Mouse (Mus musculus) hindbrain, embryonic 13.5 days (tissue): ENCODE data around the gene Col1a1. TPM values are rescaled to one million over a fixed set of nuclear protein-coding genes. Genes with fewer than 3 reads are reported as not detected.
"Not testable (repeated sequence)": the region's sequence is repeated elsewhere in the genome, so short reads cannot be mapped to it uniquely, and the experiment has no call there.

Experiments used
- ATAC-seq: fragments of 200-750 bp; cut with Nextera tagmentation; 2 replicates; pipeline ENCODE4 v1.8.0; 2017; ENCODE audit warnings: moderate TSS enrichment; ENCODE audit not compliant: low FRiP score
- H3K27ac ChIP-seq: fragments of 300-500 bp; sonication (generic); 2 replicates; pipeline ENCODE4 v1.5.1; 2015; ENCODE audit warnings: inconsistent platforms, mild to moderate bottlenecking, moderate library complexity
- H3K27me3 ChIP-seq: fragments of 300-500 bp; sonication (generic); 2 replicates; pipeline ENCODE4 v1.6.1; 2015; ENCODE audit warnings: mild to moderate bottlenecking, inconsistent platforms
- H3K36me3 ChIP-seq: fragments of 300-500 bp; sonication (generic); 2 replicates; pipeline ENCODE4 v1.6.1; 2015; ENCODE audit warnings: mild to moderate bottlenecking, inconsistent platforms
- H3K4me1 ChIP-seq: fragments of 300-500 bp; sonication (generic); replicated peaks from 2 replicates; pipeline ENCODE4 v1.6.1; 2015; ENCODE audit warnings: inconsistent platforms
- H3K4me2 ChIP-seq: fragments of 300-500 bp; sonication (generic); 2 replicates; pipeline ENCODE4 v1.6.1; 2015; ENCODE audit warnings: inconsistent platforms, mild to moderate bottlenecking, moderate library complexity
- H3K4me3 ChIP-seq: fragments of 300-500 bp; sonication (generic); 2 replicates; pipeline ENCODE4 v1.5.1; 2015; ENCODE audit warnings: mild to moderate bottlenecking, inconsistent platforms
- H3K9ac ChIP-seq: fragments of 300-500 bp; sonication (generic); 2 replicates; pipeline ENCODE4 v1.6.1; 2015; ENCODE audit warnings: mild to moderate bottlenecking, inconsistent platforms
- H3K9me3 ChIP-seq: fragments of 300-500 bp; sonication (generic); 2 replicates; pipeline ENCODE4 v1.6.1; 2016; ENCODE audit warnings: inconsistent platforms
- WGBS: fragments of 180-500 bp; shearing (Covaris S2); methylation state at CpG from one replicate; pipeline ENCODE4 v1.1.7; 2015; 5-methylcytosine and 5-hydroxymethylcytosine counted together
- polyA plus RNA-seq: library from polyadenylated mRNA; unstranded; fragments of >200 nt; fragmentation: Nextera tagmentation; extraction: Ambion mirVana; gene quantifications from 2 replicates; pipeline ENCODE4 v1.2.1, GENCODE M21; 2015

The Col1a1 gene
- polyA plus RNA-seq, 1 experiment from 2014 or later, result 128 TPM

DNA sequence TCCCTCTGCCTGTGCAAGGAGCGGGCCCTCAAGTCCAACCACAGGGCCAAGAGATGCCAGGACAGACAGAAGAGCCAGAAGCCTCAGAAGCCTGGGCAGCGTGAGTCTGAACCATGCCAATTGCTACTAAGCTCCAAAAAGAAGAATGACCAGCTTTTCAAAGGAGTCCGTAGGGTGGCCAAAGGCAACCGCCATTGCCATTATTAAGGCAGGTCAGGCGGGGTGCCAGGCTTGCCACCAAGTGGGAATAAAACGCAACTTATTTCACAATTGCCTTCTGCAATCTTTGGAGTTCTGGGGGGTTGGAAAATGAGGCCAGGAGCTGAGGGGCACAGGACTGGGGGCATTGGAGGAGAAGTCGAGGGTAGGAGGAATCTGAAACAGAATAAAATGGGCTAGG, 32.2 kb downstream of the Col1a1 start:
- H3K9ac ChIP-seq, result no peak overlapping the region
- peaks cover 10% of the 10 kb centered on the region; the same call in 1 of the 2 replicates for H3K4me1 ChIP-seq
- no peaks in the 10 kb centered on the region for H3K36me3 ChIP-seq
- no peaks in the 10 kb centered on the region for H3K9me3 ChIP-seq
- WGBS, result 79% methylated on average over 7 of the region's 7 CpGs
- no peak for ATAC-seq
- no peak overlapping the region for H3K27ac ChIP-seq
- no peak overlapping the region for H3K4me2 ChIP-seq
- no peak overlapping the region for H3K4me3 ChIP-seq
- no peaks in the 10 kb centered on the region for H3K27me3 ChIP-seq

- not testable (repeated sequence) for H3K27me3 ChIP-seq, H3K27ac ChIP-seq, H3K36me3 ChIP-seq, H3K9me3 ChIP-seq, H3K9ac ChIP-seq, ATAC-seq, H3K4me2 ChIP-seq, H3K4me3 ChIP-seq
- 96% methylated on average over 4 of the region's 4 CpGs for WGBS
- peaks cover 12% of the 10 kb centered on the region; the same call in 1 of the 2 replicates for H3K4me1 ChIP-seq
Measured at GRCm38 (mm10) chr11:94969709-94970108, 33.7 kb downstream of the Col1a1 start.

DNA sequence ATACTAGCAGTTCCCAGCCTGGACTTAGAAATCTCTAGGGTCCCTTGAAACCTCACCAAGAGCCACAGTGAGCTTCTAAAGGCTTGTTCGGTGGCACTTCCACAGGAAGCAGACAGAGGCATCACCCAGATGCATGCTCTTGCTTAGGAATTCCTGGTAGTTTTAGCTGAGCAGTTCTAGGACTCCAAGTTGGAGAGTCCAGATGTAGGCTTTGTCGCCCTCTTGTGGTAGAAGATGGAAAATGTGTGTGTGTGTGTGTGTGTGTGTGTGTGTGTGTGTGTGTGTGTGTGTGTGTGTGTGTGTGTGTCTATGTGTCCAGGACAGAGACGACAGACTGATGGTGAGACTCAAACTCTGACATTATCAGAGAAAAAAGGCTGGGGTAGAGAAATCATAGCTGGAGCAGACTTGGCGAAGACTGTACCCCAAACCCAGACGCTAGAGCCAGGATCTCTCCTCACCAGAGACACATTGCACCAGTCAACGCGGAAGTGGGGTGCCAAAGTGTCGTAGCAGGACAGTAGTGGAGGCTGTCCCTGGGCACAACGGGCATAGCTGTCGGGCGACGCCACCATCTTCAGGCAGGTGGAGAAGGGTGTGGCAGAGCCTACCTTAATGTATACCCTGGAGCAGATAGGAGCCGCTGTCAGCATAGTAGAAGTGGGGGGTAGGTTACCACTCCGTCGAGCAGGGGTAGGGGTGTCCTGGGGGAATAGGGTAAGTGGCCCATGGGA, 34.4 kb downstream of the Col1a1 start:
- peak; percentile 34; the same call in 1 of the 2 replicates for ATAC-seq
- no peak overlapping the region for H3K4me3 ChIP-seq
- H3K27ac ChIP-seq, result no peak overlapping the region
- no peaks in the 10 kb centered on the region for H3K27me3 ChIP-seq
- 65% methylated on average over 15 of the region's 15 CpGs for WGBS
- H3K9me3 ChIP-seq, result no peaks in the 10 kb centered on the region
- peaks cover 15% of the 10 kb centered on the region; the same call in 1 of the 2 replicates for H3K4me1 ChIP-seq
- no peak overlapping the region for H3K9ac ChIP-seq
- no peak overlapping the region for H3K4me2 ChIP-seq
- H3K36me3 ChIP-seq, result no peaks in the 10 kb centered on the region

GRCm38 (mm10) chr11:94971895-94972615, 36.0 kb downstream of the Col1a1 start:
- Histone ChIP-seq H3K4me3 (no peak overlapping the region), H3K36me3 (no peaks in the 10 kb centered on the region), H3K27ac (no peak overlapping the region), H3K27me3 (no peaks in the 10 kb centered on the region), H3K9ac (no peak overlapping the region), H3K4me1 (peaks cover 15% of the 10 kb centered on the region; the same call in 1 of the 2 replicates), H3K4me2 (no peak overlapping the region), H3K9me3 (no peaks in the 10 kb centered on the region)
- no peak for ATAC-seq
- 62% methylated on average over 16 of the region's 16 CpGs for WGBS

DNA sequence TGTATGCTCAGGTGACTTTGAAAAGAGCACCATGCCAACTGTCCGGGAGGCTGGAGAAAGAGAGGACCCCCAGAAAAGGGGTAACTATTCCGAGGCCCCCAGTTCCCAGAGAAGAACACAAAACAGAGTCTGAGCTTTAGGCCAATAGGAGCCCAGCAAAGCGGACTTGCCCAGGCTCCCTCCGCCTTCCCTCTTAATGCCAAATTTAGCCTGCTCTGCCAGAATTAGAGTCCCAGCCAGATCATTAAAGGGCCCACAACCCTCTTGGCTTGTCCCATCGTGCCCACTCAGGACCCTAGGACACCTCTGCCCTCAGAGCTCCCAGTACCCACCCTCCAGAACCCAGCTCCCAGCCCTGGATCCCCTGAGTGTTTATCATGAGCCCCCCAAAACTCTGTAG, 36.9 kb downstream of the Col1a1 start:
- Histone ChIP-seq H3K4me1 (peaks cover 16% of the 10 kb centered on the region), H3K27ac (no peak overlapping the region), H3K36me3 (no peaks in the 10 kb centered on the region), H3K9me3 (no peaks in the 10 kb centered on the region), H3K4me3 (no peak overlapping the region), H3K27me3 (no peaks in the 10 kb centered on the region), H3K4me2 (no peak overlapping the region), H3K9ac (no peak overlapping the region)
- 67% methylated on average over 5 of the region's 5 CpGs for WGBS
- ATAC-seq, result no peak

DNA sequence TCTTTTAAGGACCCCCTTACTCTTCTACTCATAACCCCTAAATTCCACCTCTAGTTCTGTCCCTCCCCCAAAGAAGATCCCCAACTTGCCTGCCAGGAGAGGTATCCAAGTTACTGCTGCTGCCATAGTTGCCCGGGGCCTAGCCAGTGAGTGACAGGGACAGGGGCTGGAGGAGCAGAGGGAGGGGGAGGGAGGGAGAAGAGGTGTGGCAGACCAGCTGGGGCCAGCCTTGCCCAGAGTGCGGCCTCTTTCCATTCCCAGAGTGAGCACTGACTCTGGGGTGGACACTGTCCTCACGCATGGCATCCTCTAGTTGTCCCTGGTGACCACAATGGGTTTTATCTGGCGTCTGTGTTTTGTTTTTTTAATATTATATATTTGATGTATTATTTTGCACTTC, 37.3 kb downstream of the Col1a1 start:
- no peaks in the 10 kb centered on the region for H3K27me3 ChIP-seq
- H3K4me1 ChIP-seq, result peaks cover 21% of the 10 kb centered on the region
- no peaks in the 10 kb centered on the region for H3K36me3 ChIP-seq
- H3K27ac ChIP-seq, result no peak overlapping the region
- no peak overlapping the region for H3K9ac ChIP-seq
- H3K4me3 ChIP-seq, result no peak overlapping the region
- no peak for ATAC-seq
- H3K9me3 ChIP-seq, result no peaks in the 10 kb centered on the region
- H3K4me2 ChIP-seq, result no peak overlapping the region
- 31% methylated on average over 4 of the region's 4 CpGs for WGBS

DNA sequence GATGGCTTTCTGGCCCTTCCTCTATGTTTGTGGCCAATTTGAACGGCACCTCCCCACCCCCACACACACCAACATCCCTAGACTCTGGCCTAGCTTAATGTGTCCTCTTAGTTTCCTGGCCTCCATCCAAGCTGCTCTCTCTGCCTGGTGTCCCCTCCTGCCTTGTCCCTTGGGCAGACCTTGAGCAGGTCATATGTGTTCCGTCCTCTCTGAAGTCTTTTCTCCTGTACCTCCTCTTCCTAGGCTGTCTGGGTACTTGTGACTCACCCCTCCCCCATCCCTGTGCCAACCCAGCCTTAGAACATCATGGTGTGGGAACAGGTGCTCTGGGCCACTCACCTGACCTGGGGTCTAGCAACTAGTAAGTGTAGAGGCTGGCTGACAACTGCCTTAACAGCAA, 38.9 kb downstream of the Col1a1 start:
- no peaks in the 10 kb centered on the region for H3K27me3 ChIP-seq
- WGBS, result 69% methylated on average over 2 of the region's 2 CpGs
- no peak overlapping the region for H3K9ac ChIP-seq
- H3K27ac ChIP-seq, result no peak overlapping the region
- no peak overlapping the region for H3K4me3 ChIP-seq
- no peaks in the 10 kb centered on the region for H3K9me3 ChIP-seq
- H3K36me3 ChIP-seq, result no peaks in the 10 kb centered on the region
- peaks cover 31% of the 10 kb centered on the region for H3K4me1 ChIP-seq
- no peak for ATAC-seq
- H3K4me2 ChIP-seq, result no peak overlapping the region

DNA sequence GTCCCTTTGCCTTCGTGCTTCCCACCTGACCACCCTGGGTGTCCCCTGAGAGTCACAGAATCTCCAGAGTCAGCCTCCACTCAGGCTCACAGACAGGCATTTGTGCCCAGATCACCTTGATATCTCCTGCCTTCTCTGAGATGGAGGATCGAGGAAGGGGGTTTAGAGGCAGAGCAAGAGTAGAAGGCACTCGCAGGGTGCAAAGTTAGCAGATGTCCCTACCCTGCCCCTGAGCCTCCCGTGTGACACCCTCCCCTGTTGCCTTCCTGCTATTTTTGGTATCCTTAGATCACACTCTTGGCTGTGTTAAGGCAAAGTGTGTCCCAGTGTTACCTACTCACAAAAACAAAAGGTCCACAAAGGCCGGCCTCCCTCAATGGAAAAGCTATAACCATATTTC, 40.2 kb downstream of the Col1a1 start, which contains the start of gene Sgca:
Gene Sgca, minus strand, starts transcription at position 129 of the 400 bp plus-strand sequence.
- Histone ChIP-seq H3K27me3 (no peaks in the 10 kb centered on the region), H3K4me2 (no peak within 1 kb of the TSS), H3K4me3 (no peak within 1 kb of the TSS), H3K27ac (no peak within 1 kb of the TSS), H3K36me3 (no peaks in the 10 kb centered on the region), H3K9me3 (no peaks in the 10 kb centered on the region), H3K4me1 (peaks cover 31% of the 10 kb centered on the region), H3K9ac (no peak within 1 kb of the TSS)
- WGBS, result 80% methylated on average over 5 of the region's 5 CpGs
- ATAC-seq, result no peak

- Histone ChIP-seq H3K9me3 (no peaks in the 10 kb centered on the region), H3K36me3 (no peaks in the 10 kb centered on the region), H3K4me2 (peak overlapping the region; percentile 47), H3K27ac (peak overlapping the region; percentile 95), H3K27me3 (no peaks in the 10 kb centered on the region), H3K9ac (peak overlapping the region; percentile 67), H3K4me1 (peaks cover 20% of the 10 kb centered on the region), H3K4me3 (0 out of 2 replicates have a peak overlapping the region, but pooled peaks have one; percentile 18)
- 36% methylated on average over 9 of the region's 9 CpGs for WGBS
- peak; percentile 76; the same call in 1 of the 2 replicates for ATAC-seq
Measured at GRCm38 (mm10) chr11:94978178-94978915, 42.3 kb downstream of the Col1a1 start.

DNA sequence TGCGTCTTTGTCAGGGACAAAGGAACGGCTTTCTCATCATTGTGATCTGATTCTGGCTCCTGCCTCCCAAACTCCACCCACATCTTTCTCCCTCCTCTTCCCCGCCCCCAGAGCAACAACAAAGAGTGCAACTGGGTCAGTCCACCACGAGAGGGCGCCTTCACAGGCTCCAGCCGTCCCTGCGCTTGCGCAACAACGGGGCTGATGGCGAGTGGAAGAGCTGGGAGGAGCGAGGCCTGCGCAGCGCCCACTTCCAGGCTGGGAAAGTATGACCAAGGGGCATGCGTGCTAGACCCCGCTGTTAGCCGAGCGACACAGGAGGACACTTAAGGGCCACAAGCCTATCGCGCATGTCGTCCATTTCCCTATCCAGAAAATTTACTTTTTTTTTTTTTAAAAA, 42.9 kb downstream of the Col1a1 start:
- Histone ChIP-seq H3K9ac (peak overlapping the region; percentile 67), H3K27me3 (no peaks in the 10 kb centered on the region), H3K4me3 (peak overlapping the region; percentile 25), H3K36me3 (no peaks in the 10 kb centered on the region), H3K27ac (peak overlapping the region; percentile 95), H3K4me2 (peak overlapping the region; percentile 47), H3K9me3 (no peaks in the 10 kb centered on the region), H3K4me1 (peaks cover 19% of the 10 kb centered on the region)
- peak; percentile 95 for ATAC-seq
- WGBS, result 1% methylated on average over 20 of the region's 20 CpGs

DNA sequence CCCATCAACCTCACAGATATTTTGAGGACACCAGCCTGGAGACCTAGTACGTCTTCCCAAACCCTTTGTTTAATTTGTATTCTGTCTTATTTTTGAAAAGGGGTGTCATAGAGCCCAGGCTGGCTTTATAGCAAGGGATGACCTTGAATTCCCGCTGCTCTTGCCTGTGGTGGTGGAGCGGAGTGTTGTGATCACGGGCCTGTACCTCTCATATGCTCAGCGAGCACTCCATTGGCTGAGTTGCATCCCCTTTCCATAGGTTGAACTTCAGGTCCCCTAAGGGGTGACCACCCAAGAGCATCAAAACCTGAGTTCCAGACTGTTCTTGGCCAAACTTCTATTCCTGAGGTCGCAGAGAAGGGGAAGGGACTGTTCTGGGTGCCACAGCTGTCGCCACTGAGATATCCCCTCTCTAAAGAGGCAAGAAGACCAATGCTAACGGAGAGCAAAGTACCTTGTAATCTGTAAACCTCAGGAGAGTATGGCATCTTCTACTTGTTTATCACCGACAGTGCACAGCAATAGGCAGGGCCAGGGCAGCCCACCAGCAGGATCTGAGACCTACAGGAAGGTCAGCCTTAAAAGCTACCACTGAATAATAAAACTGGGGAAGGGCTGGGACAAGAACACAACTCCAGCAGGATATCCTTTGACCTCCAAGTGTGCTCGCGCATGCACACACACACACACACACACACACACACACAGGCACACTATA, 43.6 kb downstream of the Col1a1 start:
- Histone ChIP-seq H3K4me1 (peaks cover 19% of the 10 kb centered on the region), H3K9ac (peak overlapping the region; percentile 67), H3K27me3 (no peaks in the 10 kb centered on the region), H3K4me3 (peak overlapping the region; percentile 25), H3K27ac (peak overlapping the region; percentile 95), H3K4me2 (peak overlapping the region; percentile 47), H3K9me3 (no peaks in the 10 kb centered on the region), H3K36me3 (no peaks in the 10 kb centered on the region)
- ATAC-seq, result peak; percentile 19; the same call in 1 of the 2 replicates
- 77% methylated on average over 11 of the region's 11 CpGs for WGBS
